Mouse (Mus musculus): ENCODE data around the gene Zc3hav1. TPM values are rescaled to one million over a fixed set of nuclear protein-coding genes. Genes with fewer than 3 reads are reported as not detected.

Gene Zc3hav1
- polyA plus RNA-seq, 1 experiment = 5.0 TPM

DNA sequence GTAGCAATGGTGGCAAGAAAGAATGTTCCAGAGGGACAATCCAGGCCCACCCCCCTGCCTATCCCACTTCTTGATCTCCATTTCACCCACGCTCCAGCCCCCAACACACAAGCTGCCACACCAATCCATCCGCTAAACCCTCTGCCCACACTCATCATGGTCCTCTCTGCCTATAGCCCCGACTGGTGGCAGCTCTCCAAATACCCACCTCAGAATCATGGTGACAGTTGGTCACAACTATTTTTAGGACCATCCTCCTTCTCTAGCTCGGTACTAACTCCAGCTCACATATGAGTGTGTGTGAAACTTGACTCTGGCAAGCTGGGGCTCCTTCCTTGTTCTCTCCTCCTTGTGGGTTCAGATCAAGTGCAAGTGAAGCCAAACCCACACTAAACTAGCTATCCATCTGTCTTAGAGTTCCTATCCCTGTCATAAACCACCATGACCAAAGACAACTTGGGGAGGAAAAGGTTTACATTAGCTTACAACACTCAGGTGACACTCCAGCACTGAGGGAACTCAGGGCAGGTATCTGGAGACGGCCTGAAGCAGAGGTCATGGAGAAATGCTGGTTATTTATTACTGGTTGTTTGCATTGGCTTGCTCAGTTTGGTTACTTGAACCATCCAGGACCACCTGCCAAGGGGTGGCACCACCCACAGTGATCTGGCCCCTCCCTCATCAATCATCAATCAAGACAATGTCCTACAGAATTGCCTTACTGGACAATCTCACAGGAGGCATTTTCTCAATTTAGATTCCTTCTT, 90.8 kb downstream of the Zc3hav1 start:
- no peak for TF ChIP-seq CTCF (IDR thresholded peaks at IDR 0.05; ENCODE audit: borderline replicate concordance, insufficient read depth, low read depth, low read length)
- TF ChIP-seq POLR2A (IDR thresholded peaks at IDR 0.05; ENCODE audit: borderline replicate concordance, insufficient read depth, low read length) = no peak
- DNase-seq = no peak
- Histone ChIP-seq H3K27ac (ENCODE audit: insufficient read depth, low read length) (no peak overlapping the region), H3K4me1 (ENCODE audit: control insufficient read depth, insufficient read depth, low read length) (no peaks in the 10 kb centered on the region), H3K4me3 (replicated peaks; ENCODE audit: insufficient read depth, low read depth, low read length) (no peak overlapping the region), H3K27me3 (ENCODE audit: control insufficient read depth, insufficient read depth, low read length) (no peaks in the 10 kb centered on the region)
- WGBS = 59% methylated on average over 5 of the region's 5 CpGs

DNA sequence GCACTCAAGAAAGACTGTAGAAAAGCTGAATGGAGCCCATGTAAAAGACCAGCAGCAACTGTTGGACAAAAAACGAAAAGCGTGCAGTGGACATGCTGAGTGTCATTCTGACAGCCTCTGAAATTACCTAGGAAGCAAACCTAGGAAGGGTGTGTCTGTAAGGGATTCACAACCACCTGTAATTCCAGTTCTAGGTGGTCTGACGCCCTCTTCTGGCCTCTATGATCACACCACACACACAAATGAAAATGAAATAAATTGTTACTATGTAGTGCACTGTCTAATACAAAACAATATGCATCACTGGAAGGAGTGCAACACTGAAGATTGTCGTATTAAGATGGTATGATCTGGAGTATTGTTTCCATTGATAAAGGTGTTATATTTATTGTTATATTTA, 92.5 kb downstream of the Zc3hav1 start:
- WGBS = 69% methylated on average over 4 of the region's 4 CpGs

DNA sequence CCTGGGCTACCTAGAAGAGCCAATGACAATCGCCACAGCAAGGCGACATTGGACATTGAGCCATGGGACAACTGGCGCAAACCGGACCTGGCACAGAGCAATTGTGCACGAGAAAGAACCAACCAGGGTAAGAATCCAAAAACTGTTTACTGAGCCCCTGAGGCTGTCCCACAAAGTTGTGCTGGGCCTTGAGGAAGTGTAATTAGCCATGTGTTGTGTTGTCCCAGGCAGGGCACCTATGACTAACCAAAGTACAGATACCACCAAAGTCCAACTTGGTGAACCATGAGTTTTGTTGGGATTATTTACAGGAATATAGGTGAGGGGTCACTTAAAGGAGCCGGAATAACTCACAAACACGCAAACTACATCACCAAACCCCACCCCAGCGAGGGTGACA, 96.9 kb downstream of the Zc3hav1 start:
- WGBS = 96% methylated on average over 8 of the region's 8 CpGs
- TF ChIP-seq POLR2A (IDR thresholded peaks at IDR 0.05; ENCODE audit: borderline replicate concordance, insufficient read depth, low read length) = no peak
- TF ChIP-seq CTCF (IDR thresholded peaks at IDR 0.05; ENCODE audit: borderline replicate concordance, insufficient read depth, low read depth, low read length) = no peak
- Histone ChIP-seq H3K4me1 (ENCODE audit: control insufficient read depth, insufficient read depth, low read length) (peaks cover 4% of the 10 kb centered on the region; the same call in 1 of the 2 replicates), H3K4me3 (replicated peaks; ENCODE audit: insufficient read depth, low read depth, low read length) (no peak overlapping the region), H3K27me3 (ENCODE audit: control insufficient read depth, insufficient read depth, low read length) (no peaks in the 10 kb centered on the region), H3K27ac (ENCODE audit: insufficient read depth, low read length) (no peak overlapping the region)
- DNase-seq = no peak

More for the DNA sequence above, 92.5 kb downstream of the Zc3hav1 start:
- Histone ChIP-seq H3K4me1 (ENCODE audit: control insufficient read depth, insufficient read depth, low read length) (no peaks in the 10 kb centered on the region), H3K4me3 (replicated peaks; ENCODE audit: insufficient read depth, low read depth, low read length) (no peak overlapping the region), H3K27ac (ENCODE audit: insufficient read depth, low read length) (no peak overlapping the region), H3K27me3 (ENCODE audit: control insufficient read depth, insufficient read depth, low read length) (no peaks in the 10 kb centered on the region)
- no peak for DNase-seq
- no peak for TF ChIP-seq POLR2A (IDR thresholded peaks at IDR 0.05; ENCODE audit: borderline replicate concordance, insufficient read depth, low read length)
- 0 out of 2 replicates have a peak, but pooled peaks have one; percentile 1 for TF ChIP-seq CTCF (IDR thresholded peaks at IDR 0.05; ENCODE audit: borderline replicate concordance, insufficient read depth, low read depth, low read length)

DNA sequence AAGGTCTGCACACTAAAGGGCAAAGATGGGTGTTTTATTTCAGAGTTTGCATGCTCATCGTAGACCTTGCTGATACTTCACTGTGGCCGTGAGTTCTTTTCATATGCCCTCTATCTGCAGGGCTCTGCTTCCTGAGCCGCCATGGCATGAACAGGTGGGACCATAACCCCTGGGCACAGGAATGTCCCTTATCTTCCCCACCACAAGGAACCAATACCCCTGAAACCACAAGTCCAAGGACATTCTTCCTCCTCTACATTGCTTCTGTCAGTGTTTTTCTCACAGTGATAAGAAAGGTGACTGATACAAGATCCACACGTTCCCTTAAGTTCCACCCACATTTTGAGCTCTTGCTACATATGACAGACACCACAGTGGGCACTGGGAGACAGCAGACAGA, 97.6 kb downstream of the Zc3hav1 start:
- Histone ChIP-seq H3K4me3 (replicated peaks; ENCODE audit: insufficient read depth, low read depth, low read length) (no peak overlapping the region), H3K27ac (ENCODE audit: insufficient read depth, low read length) (no peak overlapping the region), H3K4me1 (ENCODE audit: control insufficient read depth, insufficient read depth, low read length) (peaks cover 7% of the 10 kb centered on the region; the same call in 1 of the 2 replicates), H3K27me3 (ENCODE audit: control insufficient read depth, insufficient read depth, low read length) (no peaks in the 10 kb centered on the region)
- WGBS = 94% methylated on average over 4 of the region's 4 CpGs
- no peak for DNase-seq
- TF ChIP-seq POLR2A (IDR thresholded peaks at IDR 0.05; ENCODE audit: borderline replicate concordance, insufficient read depth, low read length) (no peak), CTCF (IDR thresholded peaks at IDR 0.05; ENCODE audit: borderline replicate concordance, insufficient read depth, low read depth, low read length) (no peak)

DNA sequence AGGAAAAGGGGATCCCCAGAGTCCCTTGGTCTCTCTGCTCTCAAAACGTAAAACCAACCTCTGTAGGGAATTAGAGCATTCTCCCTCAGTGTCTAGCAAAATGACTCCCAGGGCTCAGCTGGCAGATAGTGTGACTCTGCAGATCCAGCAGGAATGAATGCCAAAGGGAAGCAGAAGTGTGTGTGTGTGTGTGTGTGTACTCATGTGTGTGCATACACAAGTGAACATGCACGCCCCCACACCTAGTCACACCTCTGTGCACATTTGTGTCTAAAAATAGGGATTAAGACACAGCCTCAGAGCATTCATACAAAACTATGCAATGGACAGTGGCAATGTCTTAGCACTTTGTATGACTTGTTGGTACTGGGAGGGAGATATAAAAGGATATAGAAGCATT, 98.6 kb downstream of the Zc3hav1 start:
- WGBS = 61% methylated on average over 2 of the region's 2 CpGs
- TF ChIP-seq POLR2A (IDR thresholded peaks at IDR 0.05; ENCODE audit: borderline replicate concordance, insufficient read depth, low read length) = no peak
- TF ChIP-seq CTCF (IDR thresholded peaks at IDR 0.05; ENCODE audit: borderline replicate concordance, insufficient read depth, low read depth, low read length) = no peak
- peaks cover 7% of the 10 kb centered on the region; the same call in 1 of the 2 replicates for H3K4me1 ChIP-seq (ENCODE audit: control insufficient read depth, insufficient read depth, low read length)

More for the DNA sequence above, 98.6 kb downstream of the Zc3hav1 start:
- no peak overlapping the region for H3K27ac ChIP-seq (ENCODE audit: insufficient read depth, low read length)
- no peaks in the 10 kb centered on the region for H3K27me3 ChIP-seq (ENCODE audit: control insufficient read depth, insufficient read depth, low read length)
- no peak overlapping the region for H3K4me3 ChIP-seq (replicated peaks; ENCODE audit: insufficient read depth, low read depth, low read length)
- no peak for DNase-seq

Other genes starting within 250 kb of the Zc3hav1 start
- not detected in 2 replicates for gene Tmem213, start 245.3 kb downstream of the Zc3hav1 start, polyA plus RNA-seq (2012; rRNA removed)
- gene Atp6v0a4, start 230.0 kb downstream of the Zc3hav1 start, polyA plus RNA-seq (2012; rRNA removed) = 0.19 and 0.25 TPM in 2 replicates
- 15.9 TPM in 2 replicates for gene D630045J12Rik, start 100.6 kb downstream of the Zc3hav1 start, polyA plus RNA-seq (2012; rRNA removed)
- gene Zc3hav1l, start 55.3 kb downstream of the Zc3hav1 start, polyA plus RNA-seq (2012; rRNA removed) = 2.9 and 3.1 TPM in 2 replicates
- gene Ttc26, start 26.9 kb upstream of the Zc3hav1 start, polyA plus RNA-seq (2012; rRNA removed) = 2.4 and 2.9 TPM in 2 replicates
- 25.0 and 27.1 TPM in 2 replicates for gene Ubn2, start 79.3 kb upstream of the Zc3hav1 start, polyA plus RNA-seq (2012; rRNA removed)
- 205 and 213 TPM in 2 replicates for gene Fmc1, start 178.9 kb upstream of the Zc3hav1 start, polyA plus RNA-seq (2012; rRNA removed)
- 193 and 194 TPM in 2 replicates for gene Luc7l2, start 196.7 kb upstream of the Zc3hav1 start, polyA plus RNA-seq (2012; rRNA removed)

Data from cerebellum, adult 2 months (tissue).